Mouse (Mus musculus): ENCODE measurements around the gene Unc13b. TPM values are rescaled to one million over a fixed set of nuclear protein-coding genes. Genes with fewer than 3 reads are reported as not detected.

The Unc13b gene
- polyA plus RNA-seq (2012; ENCODE audit: low replicate concordance): 0.35 TPM in 1 of 2 replicates, not detected in the other

GRCm38 (mm10) chr4:43058753-43059654 lies at the start of gene Unc13b:
Gene Unc13b, plus strand, starts transcription at chr4:43058953.

GRCm38 (mm10) chr4:43010161-43011038 lies 48.4 kb upstream of the Unc13b start, which contains the start of gene Fancg:
Gene Fancg, minus strand, starts transcription at chr4:43010506.

DNA sequence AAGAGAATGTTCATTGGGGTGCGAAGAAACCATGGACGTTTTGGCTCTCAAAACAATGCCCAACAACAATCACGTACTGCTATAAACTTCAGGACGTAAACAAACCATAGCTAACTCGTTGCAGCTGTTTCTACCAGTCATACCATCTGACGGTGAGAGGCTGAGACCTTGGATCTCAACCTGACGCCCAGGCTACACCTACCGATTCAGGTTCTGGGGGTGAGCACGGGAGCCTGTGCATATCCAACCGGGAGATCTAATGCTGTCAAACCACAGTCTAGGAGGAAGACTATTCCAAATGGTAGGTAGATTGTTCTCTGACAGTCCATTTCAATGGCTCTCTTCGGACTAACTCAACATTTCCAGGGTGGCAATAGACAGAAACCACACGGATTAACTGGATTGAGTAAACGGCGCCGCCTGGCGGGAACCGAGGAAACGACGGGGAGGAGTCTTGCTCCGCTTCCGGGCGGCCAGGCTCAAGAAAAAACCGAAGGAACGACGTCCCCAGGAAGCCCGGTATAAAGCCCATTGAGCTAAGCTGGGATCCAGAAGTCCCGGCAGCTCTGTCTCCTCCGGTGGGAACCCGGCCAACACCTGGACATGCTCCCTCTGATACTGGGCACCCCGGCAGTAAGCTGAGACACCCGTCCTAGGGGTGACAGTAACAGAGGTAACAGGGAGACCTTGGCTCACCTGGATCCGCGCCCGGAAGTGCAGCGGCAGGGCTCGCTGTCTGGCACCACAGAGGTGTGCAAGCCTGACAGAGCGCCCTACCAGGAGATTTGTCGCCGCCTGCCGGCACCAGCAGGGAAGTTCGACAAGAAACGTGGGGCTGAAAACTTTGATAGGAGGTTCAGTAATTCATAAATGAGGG lies 33.4 kb upstream of the Unc13b start, which contains the start of gene Pigo:
Pigo (minus strand) TSS at position 736 of the 877 bp plus-strand sequence.

DNA sequence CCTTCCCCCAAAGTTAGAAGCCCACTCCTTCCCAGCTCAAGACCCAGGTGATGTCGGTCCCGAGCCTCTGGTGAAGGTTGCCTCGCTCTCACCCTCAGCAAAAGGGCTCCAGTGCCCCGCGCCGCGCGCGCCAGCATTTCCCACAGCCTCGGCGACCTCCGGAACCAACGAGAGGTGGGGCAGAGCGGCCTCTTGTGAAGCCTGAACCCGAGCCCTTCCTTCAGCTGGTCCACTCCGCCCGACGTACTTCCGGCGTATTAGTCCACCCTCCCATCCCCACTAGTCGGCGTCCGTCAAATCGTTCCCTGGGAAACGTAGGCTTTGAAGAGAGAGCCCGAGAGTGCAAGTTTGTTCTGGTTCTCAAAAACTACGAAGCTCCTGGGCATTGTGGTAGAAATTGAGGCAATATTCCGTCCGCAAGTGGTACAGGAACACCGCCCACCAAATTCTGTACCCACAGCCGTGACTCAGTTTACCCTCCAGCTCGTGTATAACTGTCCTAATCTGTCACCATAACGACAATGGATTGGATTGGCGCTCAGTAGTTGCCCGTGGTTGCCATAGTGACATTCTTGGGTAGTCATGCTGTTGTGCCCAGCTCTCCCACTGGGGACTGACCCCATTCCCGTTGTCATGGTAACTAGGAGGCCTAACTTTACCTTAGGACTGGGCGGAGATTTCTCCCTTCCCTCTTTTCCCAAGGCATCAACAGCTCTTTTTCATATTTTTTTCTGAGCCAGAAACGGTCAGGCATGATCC lies 27.3 kb upstream of the Unc13b start, which contains the start of gene Stoml2:
Stoml2 (minus strand) TSS at position 474 of the 759 bp plus-strand sequence.

DNA sequence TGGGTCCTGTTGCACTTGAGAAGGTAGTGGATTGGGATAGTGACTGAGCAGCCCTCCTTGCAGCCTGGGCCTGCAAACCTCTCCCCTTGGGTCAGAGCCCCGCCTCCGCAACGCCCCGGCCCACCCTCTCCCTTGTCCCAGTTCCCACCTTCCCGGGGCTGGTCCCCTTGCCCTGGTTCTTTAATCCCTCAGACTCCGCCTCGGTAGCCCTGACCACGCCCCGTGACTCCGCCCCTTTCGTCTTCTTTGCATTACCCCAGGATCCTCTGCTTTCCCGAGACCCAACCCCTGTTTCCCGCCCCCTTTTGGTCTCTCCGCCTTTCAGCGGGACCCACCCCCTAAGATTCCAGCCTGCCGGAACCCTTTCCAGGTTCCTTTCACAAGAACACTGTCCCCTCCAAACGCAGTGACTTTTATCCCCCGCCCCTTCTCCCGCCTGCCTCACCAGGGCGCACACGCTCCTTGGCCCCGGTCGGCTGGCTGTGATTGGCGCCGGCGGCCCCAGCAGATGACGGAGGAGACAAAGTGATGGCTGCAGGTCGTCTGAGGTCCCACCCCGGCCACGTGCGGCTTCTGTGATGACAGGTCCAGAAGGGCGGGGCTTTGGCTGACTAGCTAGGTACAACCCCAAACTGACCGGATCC lies 13.0 kb upstream of the Unc13b start, which contains the start of gene Fam214b:
Fam214b (minus strand) TSS at position 562 of the 644 bp plus-strand sequence.

DNA sequence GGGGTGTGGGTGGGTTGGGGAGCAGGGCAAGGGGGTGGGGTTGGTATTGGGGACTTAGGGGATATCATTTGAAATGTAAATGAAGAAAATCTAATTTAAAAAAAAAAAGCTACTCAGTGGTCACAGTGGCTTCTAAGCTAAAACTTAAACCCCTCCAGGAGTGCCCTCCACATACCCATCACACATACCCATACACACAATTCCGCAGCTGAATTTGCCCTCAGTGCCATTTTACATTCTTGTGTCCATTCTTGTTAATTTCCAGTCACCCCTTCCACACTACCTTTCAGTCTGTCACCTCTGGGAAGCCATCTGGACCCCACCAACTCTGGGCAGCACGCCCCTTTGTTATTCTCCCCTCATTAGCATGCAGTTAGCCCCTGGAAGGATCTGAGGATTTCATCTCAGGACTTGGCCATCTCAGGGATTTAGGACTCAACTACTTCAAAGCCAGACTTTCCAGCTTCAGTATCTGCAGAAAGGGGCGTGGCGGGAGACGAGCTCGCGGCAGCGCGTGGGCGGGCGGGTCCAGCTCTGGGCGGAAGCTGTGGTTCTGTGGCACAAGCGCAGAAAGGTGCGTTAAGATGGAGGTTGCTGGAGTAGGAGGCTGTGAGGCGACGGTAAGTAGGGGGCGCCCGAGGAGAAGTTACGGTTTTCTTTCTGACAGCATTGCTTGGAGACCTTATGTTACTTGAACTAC lies 208.0 kb downstream of the Unc13b start, which contains the start of gene Atp8b5:
Atp8b5 (plus strand) TSS at position 537 of the 700 bp plus-strand sequence.

Other genes with a start within 250 kb of the Unc13b start
- not detected in 2 replicates for gene Fam205a1, start 205.1 kb upstream of the Unc13b start, polyA plus RNA-seq (2012; ENCODE audit: low replicate concordance)
- not detected in 2 replicates for gene Gm12394, start 202.2 kb upstream of the Unc13b start, polyA plus RNA-seq (2012; ENCODE audit: low replicate concordance)
- not detected in 2 replicates for gene Fam205c, start 184.7 kb upstream of the Unc13b start, polyA plus RNA-seq (2012; ENCODE audit: low replicate concordance)
- gene Phf24, start 142.3 kb upstream of the Unc13b start, polyA plus RNA-seq (2012; ENCODE audit: low replicate concordance): 0.08 and 0.27 TPM in 2 replicates
- 3.8 and 6.3 TPM in 2 replicates for gene Dnajb5, start 109.1 kb upstream of the Unc13b start, polyA plus RNA-seq (2012; ENCODE audit: low replicate concordance)
- not detected in 2 replicates for gene 1700022I11Rik, start 89.3 kb upstream of the Unc13b start, polyA plus RNA-seq (2012; ENCODE audit: low replicate concordance)
- gene Vcp, start 58.4 kb upstream of the Unc13b start, polyA plus RNA-seq (2012; ENCODE audit: low replicate concordance): 212 TPM in 2 replicates
- gene Fancg, start 48.4 kb upstream of the Unc13b start, polyA plus RNA-seq (2012; ENCODE audit: low replicate concordance): 6.0 and 12.1 TPM in 2 replicates
- gene Pigo, start 33.1 kb upstream of the Unc13b start, polyA plus RNA-seq (2012; ENCODE audit: low replicate concordance): 14.3 and 29.6 TPM in 2 replicates
- 119 and 202 TPM in 2 replicates for gene Stoml2, start 27.2 kb upstream of the Unc13b start, polyA plus RNA-seq (2012; ENCODE audit: low replicate concordance)
- 33.3 and 36.9 TPM in 2 replicates for gene Fam214b, start 12.7 kb upstream of the Unc13b start, polyA plus RNA-seq (2012; ENCODE audit: low replicate concordance)
- gene Atp8b5, start 208.2 kb downstream of the Unc13b start, polyA plus RNA-seq (2012; ENCODE audit: low replicate concordance): 0.15 TPM in 1 of 2 replicates, not detected in the other